Mouse (Mus musculus) hindbrain, embryonic 14.5 days (tissue): Measurements from ENCODE around the gene Tmem8. TPM values are rescaled to one million over a fixed set of nuclear protein-coding genes. Genes with fewer than 3 reads are reported as not detected.
A peak's percentile ranks its signal among the peaks of the same experiment; 100 is the strongest.

Experiments
- ATAC-seq: fragments of 200-750 bp; cut with Nextera tagmentation; 2 replicates; pipeline ENCODE4 v1.8.0; 2017; ENCODE audit warnings: moderate number of reproducible peaks, mild to moderate bottlenecking, moderate TSS enrichment, moderate library complexity; ENCODE audit not compliant: low FRiP score
- DNase-seq: peaks from one replicate; pipeline ENCODE4 v3.0.0-alpha.2; 2015; ENCODE audit warnings: low spot score
- H3K27ac ChIP-seq: fragments of 300-500 bp; sonication (generic); 2 replicates; pipeline ENCODE4 v1.5.1; 2014; ENCODE audit warnings: mild to moderate bottlenecking, moderate library complexity
- H3K27me3 ChIP-seq: fragments of 300-500 bp; sonication (generic); 2 replicates; pipeline ENCODE4 v1.6.1; 2014; ENCODE audit warnings: mild to moderate bottlenecking, low read length, mixed read lengths; ENCODE audit not compliant: control insufficient read depth, insufficient read depth
- H3K36me3 ChIP-seq: fragments of 300-500 bp; sonication (generic); replicated peaks from 2 replicates; pipeline ENCODE4 v1.6.1; 2014; ENCODE audit not compliant: control insufficient read depth, insufficient read depth
- H3K4me1 ChIP-seq: fragments of 300-500 bp; sonication (generic); replicated peaks from 2 replicates; pipeline ENCODE4 v1.6.1; 2014; ENCODE audit warnings: antibody characterized with exemption, low read length, mixed read lengths; ENCODE audit not compliant: control insufficient read depth, insufficient read depth
- H3K4me2 ChIP-seq: fragments of 300-500 bp; sonication (generic); replicated peaks from 2 replicates; pipeline ENCODE4 v1.6.1; 2014; ENCODE audit warnings: mild to moderate bottlenecking, moderate library complexity
- H3K4me3 ChIP-seq: fragments of 300-500 bp; sonication (generic); replicated peaks from 2 replicates; pipeline ENCODE4 v1.5.1; 2014; ENCODE audit warnings: mild to moderate bottlenecking, low read length
- H3K9ac ChIP-seq: fragments of 300-500 bp; sonication (generic); 2 replicates; pipeline ENCODE4 v1.6.1; 2014
- H3K9me3 ChIP-seq: fragments of 300-500 bp; sonication (generic); 2 replicates; pipeline ENCODE4 v1.6.1; 2016; ENCODE audit warnings: low read length; ENCODE audit not compliant: control insufficient read depth
- WGBS: fragments of 180-500 bp; shearing (Covaris S2); extraction: QIAGEN DNeasy Blood & Tissue Kit; methylation state at CpG from one replicate; pipeline ENCODE4 v1.1.7; 2014; 5-methylcytosine and 5-hydroxymethylcytosine counted together
- polyA plus RNA-seq: library from polyadenylated mRNA; unstranded; fragments of >200 nt; fragmentation: Nextera tagmentation; extraction: Ambion mirVana; gene quantifications from 2 replicates; pipeline ENCODE4 v1.2.1, GENCODE M21; 2014

The Tmem8 gene
- polyA plus RNA-seq, 1 experiment from 2014 or later: 3.9 TPM

DNA sequence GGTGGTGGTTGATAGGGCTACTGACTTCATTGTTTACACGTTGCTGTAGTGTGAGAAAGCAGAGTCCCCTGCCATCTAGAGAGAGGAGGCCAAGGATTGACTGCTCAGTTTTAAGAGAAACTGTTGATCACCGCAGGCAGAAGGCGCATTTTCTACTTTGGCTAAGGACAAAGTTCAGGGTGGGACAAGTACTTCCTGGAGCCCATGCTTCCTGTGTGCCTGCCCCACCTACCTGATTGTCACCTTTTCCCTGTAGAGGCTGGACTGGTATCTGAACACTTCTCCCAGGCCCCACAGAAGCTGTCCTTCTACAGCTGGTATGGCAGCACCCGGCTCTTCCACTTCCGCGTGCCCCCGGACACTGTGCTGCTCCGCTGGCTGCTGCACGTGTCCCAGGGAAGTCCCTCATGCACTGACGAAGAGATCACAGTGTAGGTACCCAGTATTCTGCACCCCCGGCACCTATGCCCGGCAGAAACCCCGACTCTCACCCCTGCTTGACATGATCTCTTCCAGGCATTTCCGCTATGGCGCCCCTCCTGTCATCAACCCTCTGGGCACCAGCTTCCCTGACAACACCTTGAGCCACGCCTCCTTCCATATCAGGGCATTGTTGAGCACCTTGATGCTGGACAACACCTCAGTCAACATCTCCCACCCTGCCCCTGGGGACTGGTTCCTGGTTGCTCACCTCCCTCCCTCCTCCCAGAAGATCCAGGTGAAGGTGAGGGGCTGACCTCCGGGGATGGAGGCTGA, 3.6 kb downstream of the Tmem8 start:
- peaks cover 42% of the 10 kb centered on the region for H3K27me3 ChIP-seq
- DNase-seq (no peak), ATAC-seq (no peak)
- no peaks in the 10 kb centered on the region for H3K36me3 ChIP-seq
- peaks cover 9% of the 10 kb centered on the region; the same call in 1 of the 2 replicates for H3K4me1 ChIP-seq
- no peak overlapping the region for H3K4me3 ChIP-seq
- no peak overlapping the region for H3K27ac ChIP-seq
- no peak overlapping the region for H3K4me2 ChIP-seq
- no peak overlapping the region for H3K9ac ChIP-seq
- WGBS: 89% methylated on average over 17 of the region's 17 CpGs
- H3K9me3 ChIP-seq: no peaks in the 10 kb centered on the region

DNA sequence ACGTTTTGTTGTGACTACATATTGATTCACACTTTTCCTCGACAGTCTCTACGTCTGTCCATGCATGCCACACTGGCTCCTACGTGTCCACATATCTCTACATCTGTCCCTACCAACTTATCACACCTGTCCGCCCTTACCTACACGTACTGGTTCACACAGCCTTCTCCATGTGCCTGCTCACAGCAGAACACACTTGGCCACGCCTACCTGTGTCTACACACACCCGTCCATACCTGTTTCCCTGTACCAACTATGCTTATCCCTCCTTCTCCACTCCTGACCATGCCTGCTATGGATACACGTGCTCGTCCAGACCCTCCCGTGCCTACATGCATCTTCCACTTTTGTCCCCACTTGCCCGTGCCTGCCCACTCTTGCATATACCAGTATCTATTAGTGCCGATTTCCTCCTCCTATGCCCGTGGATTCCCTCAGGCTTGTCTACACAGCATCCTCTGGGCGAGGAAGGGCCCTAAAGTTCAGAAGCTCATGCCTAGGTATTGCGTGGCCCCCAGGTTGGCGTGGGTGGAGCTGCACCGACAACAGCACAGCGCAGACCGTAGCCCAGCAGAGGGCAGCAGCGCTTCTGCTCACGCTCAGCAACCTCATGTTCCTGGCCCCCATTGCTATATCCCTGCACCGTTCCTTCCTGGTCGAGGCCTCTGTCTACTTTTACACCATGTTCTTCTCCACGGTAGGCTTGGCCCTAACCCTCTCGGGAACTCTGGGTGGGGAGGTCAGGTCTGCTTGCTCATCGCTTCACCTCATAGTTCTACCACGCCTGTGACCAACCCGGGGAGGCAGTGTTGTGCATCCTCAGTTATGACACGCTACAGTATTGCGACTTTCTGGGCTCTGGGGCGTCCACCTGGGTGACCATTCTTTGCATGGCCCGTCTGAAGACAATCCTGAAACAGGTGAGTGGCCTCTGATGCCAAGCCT, 6.9 kb downstream of the Tmem8 start:
- Histone ChIP-seq H3K9me3 (no peaks in the 10 kb centered on the region), H3K36me3 (no peaks in the 10 kb centered on the region), H3K4me3 (no peak overlapping the region), H3K4me2 (no peak overlapping the region), H3K27me3 (peaks cover 23% of the 10 kb centered on the region), H3K9ac (no peak overlapping the region), H3K4me1 (peaks cover 12% of the 10 kb centered on the region), H3K27ac (no peak overlapping the region)
- peak; percentile 69 for DNase-seq
- peak; percentile 9; the same call in 1 of the 2 replicates for ATAC-seq
- WGBS: 53% methylated on average over 33 of the region's 33 CpGs

DNA sequence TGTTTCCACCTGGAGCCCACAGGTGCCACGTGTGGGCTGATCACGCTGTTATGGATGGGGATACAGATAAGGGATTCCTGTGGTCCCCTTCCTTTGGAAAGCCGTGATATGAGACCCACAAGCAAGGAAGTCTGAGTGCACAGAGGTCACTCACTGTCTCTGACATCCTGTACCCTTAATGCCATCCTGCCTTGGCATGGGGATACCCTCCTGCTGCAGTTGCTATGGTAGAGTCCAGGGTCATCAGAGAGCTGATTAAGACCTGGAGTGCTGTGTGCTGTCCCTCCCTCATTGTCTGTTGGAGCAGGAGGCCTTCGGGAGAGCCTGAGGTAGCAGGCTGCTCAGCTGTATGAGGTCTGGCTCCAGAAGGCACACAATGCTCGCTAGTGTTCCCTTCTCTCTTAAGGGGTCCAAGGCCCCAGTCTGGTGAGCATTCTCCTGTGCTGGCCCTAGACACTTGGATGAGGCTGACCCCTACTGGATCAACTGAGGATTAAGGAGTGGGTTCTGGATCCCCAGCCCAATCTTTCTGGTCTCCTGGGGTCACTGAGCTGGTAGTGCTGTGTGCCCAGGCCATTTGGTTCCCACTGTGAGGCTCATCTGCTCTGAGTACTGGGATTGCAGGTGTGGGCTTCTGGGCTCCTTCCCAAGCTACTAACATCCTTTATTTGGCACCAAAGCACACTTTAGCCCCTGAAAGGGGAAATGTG, 9.5 kb downstream of the Tmem8 start:
- Histone ChIP-seq H3K4me3 (no peak overlapping the region), H3K9ac (no peak overlapping the region), H3K4me1 (peaks cover 12% of the 10 kb centered on the region), H3K36me3 (peaks cover 25% of the 10 kb centered on the region), H3K9me3 (no peaks in the 10 kb centered on the region), H3K4me2 (no peak overlapping the region), H3K27ac (no peak overlapping the region), H3K27me3 (no peaks in the 10 kb centered on the region; the same call in 1 of the 2 replicates)
- DNase-seq: no peak
- 55% methylated on average over 5 of the region's 5 CpGs for WGBS
- no peak for ATAC-seq

GRCm38 (mm10) chr17:26123267-26123684, 10.2 kb downstream of the Tmem8 start, which contains the start of gene Mrpl28:
TSS of gene Mrpl28 (plus strand) at chr17:26123500.
- peak within 1 kb of the TSS; percentile 65 for H3K4me2 ChIP-seq
- peaks cover 12% of the 10 kb centered on the region for H3K4me1 ChIP-seq
- DNase-seq (peak; percentile 99), ATAC-seq (peak; percentile 89)
- H3K9ac ChIP-seq: peak within 1 kb of the TSS; percentile 82
- 0 out of 2 replicates have a peak within 1 kb of the TSS, but pooled peaks have one; percentile 15 for H3K27ac ChIP-seq
- H3K4me3 ChIP-seq: peak within 1 kb of the TSS; percentile 86
- under 1% methylated on average over 32 of the region's 32 CpGs for WGBS
- H3K9me3 ChIP-seq: no peaks in the 10 kb centered on the region
- no peaks in the 10 kb centered on the region for H3K27me3 ChIP-seq
- peaks cover 32% of the 10 kb centered on the region for H3K36me3 ChIP-seq

- H3K4me1 ChIP-seq: peaks cover 12% of the 10 kb centered on the region
- WGBS: 88% methylated on average over 7 of the region's 7 CpGs
- H3K27me3 ChIP-seq: no peaks in the 10 kb centered on the region
- H3K36me3 ChIP-seq: peaks cover 44% of the 10 kb centered on the region
- peak overlapping the region; percentile 82; the same call in 1 of the 2 replicates for H3K9ac ChIP-seq
- DNase-seq (no peak), ATAC-seq (no peak)
- H3K4me2 ChIP-seq: peak overlapping the region; percentile 65
- H3K4me3 ChIP-seq: peak overlapping the region; percentile 86
- H3K9me3 ChIP-seq: no peaks in the 10 kb centered on the region
- no peak overlapping the region for H3K27ac ChIP-seq
These were observed 11.5 kb downstream of the Tmem8 start for GRCm38 (mm10) chr17:26124560-26124959.

DNA sequence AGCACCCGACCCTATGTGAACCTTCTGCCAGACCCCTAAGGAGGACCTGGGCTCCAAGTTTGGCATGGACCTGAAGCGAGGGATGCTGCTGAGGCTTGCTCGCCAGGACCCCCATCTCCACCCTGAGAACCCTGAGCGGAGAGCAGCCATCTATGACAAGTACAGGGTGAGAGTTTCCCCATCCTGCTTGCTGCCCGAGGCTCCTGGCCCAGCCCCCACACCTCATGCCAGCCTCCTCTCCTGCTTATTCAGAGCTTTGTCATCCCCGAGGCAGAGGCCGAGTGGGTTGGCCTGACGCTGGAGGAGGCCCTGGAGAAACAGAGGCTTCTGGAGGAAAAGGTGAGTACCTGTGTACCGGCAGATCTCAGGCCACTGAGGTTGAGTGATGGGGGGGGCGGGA, 12.1 kb downstream of the Tmem8 start:
- H3K27me3 ChIP-seq: no peaks in the 10 kb centered on the region
- ATAC-seq (no peak), DNase-seq (no peak)
- WGBS: 94% methylated on average over 10 of the region's 10 CpGs
- H3K4me2 ChIP-seq: no peak overlapping the region
- H3K27ac ChIP-seq: no peak overlapping the region
- H3K9ac ChIP-seq: no peak overlapping the region
- peaks cover 10% of the 10 kb centered on the region for H3K4me1 ChIP-seq
- no peak overlapping the region for H3K4me3 ChIP-seq
- no peaks in the 10 kb centered on the region for H3K9me3 ChIP-seq
- H3K36me3 ChIP-seq: peaks cover 51% of the 10 kb centered on the region

- no peaks in the 10 kb centered on the region for H3K9me3 ChIP-seq
- no peak for ATAC-seq
- 67% methylated on average over 18 of the region's 18 CpGs for WGBS
- peaks cover 40% of the 10 kb centered on the region for H3K36me3 ChIP-seq
- H3K4me2 ChIP-seq: no peak overlapping the region; the same call in 1 of the 2 replicates
- peak overlapping the region; percentile 16; the same call in 1 of the 2 replicates for H3K4me3 ChIP-seq
- H3K27ac ChIP-seq: 0 out of 2 replicates have a peak overlapping the region, but pooled peaks have one; percentile 14
- H3K27me3 ChIP-seq: no peaks in the 10 kb centered on the region
- no peak for DNase-seq
- no peak overlapping the region for H3K9ac ChIP-seq
- no peaks in the 10 kb centered on the region for H3K4me1 ChIP-seq
These were observed 18.1 kb downstream of the Tmem8 start for GRCm38 (mm10) chr17:26131062-26131732.
